Mouse (Mus musculus) limb, embryonic 13.5 days (tissue): Measurements from ENCODE around the gene 1700029J07Rik. TPM values are rescaled to one million over a fixed set of nuclear protein-coding genes. Genes with fewer than 3 reads are reported as not detected.
A peak's percentile ranks its signal among the peaks of the same experiment; 100 is the strongest.

Experiments used
- ATAC-seq: fragments of 200-750 bp; cut with Nextera tagmentation; 2 replicates; pipeline ENCODE4 v1.8.0; 2017; ENCODE audit warnings: low read depth, moderate number of reproducible peaks, moderate TSS enrichment; ENCODE audit not compliant: low FRiP score
- H3K27ac ChIP-seq: fragments of 300-500 bp; sonication (generic); 2 replicates; pipeline ENCODE4 v1.5.1; 2015; ENCODE audit warnings: inconsistent platforms, mild to moderate bottlenecking, moderate library complexity
- H3K27me3 ChIP-seq: fragments of 300-500 bp; sonication (generic); 2 replicates; pipeline ENCODE4 v1.6.1; 2015; ENCODE audit warnings: mild to moderate bottlenecking, inconsistent platforms
- H3K36me3 ChIP-seq: fragments of 300-500 bp; sonication (generic); 2 replicates; pipeline ENCODE4 v1.6.1; 2015; ENCODE audit warnings: inconsistent platforms, mild to moderate bottlenecking, moderate library complexity
- H3K4me1 ChIP-seq: fragments of 300-500 bp; sonication (generic); 2 replicates; pipeline ENCODE4 v1.6.1; 2015; ENCODE audit warnings: inconsistent platforms
- H3K4me2 ChIP-seq: fragments of 300-500 bp; sonication (generic); replicated peaks from 2 replicates; pipeline ENCODE4 v1.6.1; 2015; ENCODE audit warnings: inconsistent platforms, mild to moderate bottlenecking, moderate library complexity
- H3K4me3 ChIP-seq: fragments of 300-500 bp; sonication (generic); 2 replicates; pipeline ENCODE4 v1.5.1; 2015; ENCODE audit warnings: moderate library complexity, mild to moderate bottlenecking, inconsistent platforms
- H3K9ac ChIP-seq: fragments of 300-500 bp; sonication (generic); 2 replicates; pipeline ENCODE4 v1.6.1; 2015; ENCODE audit warnings: mild to moderate bottlenecking, inconsistent platforms
- H3K9me3 ChIP-seq: fragments of 300-500 bp; sonication (generic); 2 replicates; pipeline ENCODE4 v1.6.1; 2016; ENCODE audit warnings: inconsistent platforms
- WGBS: fragments of 180-500 bp; shearing (Covaris S2); methylation state at CpG from one replicate; pipeline ENCODE4 v1.1.7; 2015; 5-methylcytosine and 5-hydroxymethylcytosine counted together
- polyA plus RNA-seq: library from polyadenylated mRNA; unstranded; fragments of >200 nt; fragmentation: Nextera tagmentation; extraction: Ambion mirVana; gene quantifications from 2 replicates; pipeline ENCODE4 v1.2.1, GENCODE M21; 2015

1700029J07Rik gene
- polyA plus RNA-seq, 1 experiment from 2014 or later, result 3.7 TPM

DNA sequence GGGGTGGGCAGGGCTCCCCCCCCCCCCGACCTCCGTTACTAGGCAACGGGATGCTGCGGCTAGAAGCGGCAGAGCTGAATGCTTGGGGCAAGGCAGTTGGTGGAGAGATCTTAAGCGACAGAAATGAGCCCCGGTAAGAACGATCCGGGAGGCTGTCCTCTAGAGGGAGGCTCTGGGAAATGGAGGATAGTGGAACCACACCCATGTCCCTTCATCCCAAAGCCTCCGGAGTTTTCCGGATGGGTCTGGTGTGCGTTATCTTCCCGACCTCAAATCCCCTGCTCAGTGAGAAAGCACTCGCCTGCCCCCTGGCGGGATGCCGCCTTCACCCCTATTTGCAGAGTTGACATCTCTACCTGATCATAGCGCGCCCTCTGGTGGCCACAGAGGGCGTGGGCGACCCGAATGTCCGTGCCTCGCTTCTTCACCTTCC lies 40.5 kb downstream of the 1700029J07Rik start, which contains the start of gene Ccdc110:
TSS of gene Ccdc110 (plus strand) at position 38 of the 433 bp plus-strand sequence.
- peak; percentile 89 for ATAC-seq
- Histone ChIP-seq H3K4me3 (peak within 1 kb of the TSS; percentile 39), H3K9ac (no peak within 1 kb of the TSS), H3K27ac (no peak within 1 kb of the TSS), H3K27me3 (0 out of 2 replicates have a peak, but pooled peaks cover 3% of the 10 kb centered on the region), H3K4me1 (no peaks in the 10 kb centered on the region), H3K36me3 (no peaks in the 10 kb centered on the region), H3K4me2 (peak within 1 kb of the TSS; percentile 64), H3K9me3 (no peaks in the 10 kb centered on the region)
- 3% methylated on average over 23 of the region's 23 CpGs for WGBS

DNA sequence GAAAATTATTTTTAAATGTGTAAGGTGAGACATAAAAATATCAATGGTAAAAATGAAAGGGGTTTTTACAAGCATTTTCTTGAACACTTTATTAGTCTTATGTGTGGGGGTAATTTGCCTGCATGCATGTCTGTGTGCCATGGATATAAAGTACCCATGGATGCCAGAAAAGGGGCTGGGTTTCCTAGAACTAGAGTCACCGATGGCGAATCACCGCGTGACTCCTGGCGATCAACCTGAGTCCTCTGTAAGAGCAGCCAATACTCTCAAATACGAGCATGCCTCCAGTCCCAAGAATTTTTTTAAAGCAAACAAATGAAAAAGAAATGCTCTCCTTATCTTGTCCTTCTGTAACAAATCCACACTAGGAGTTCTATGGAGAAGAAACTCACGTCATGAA lies 52.9 kb downstream of the 1700029J07Rik start:
- no peak for ATAC-seq
- Histone ChIP-seq H3K36me3 (no peaks in the 10 kb centered on the region), H3K9me3 (no peaks in the 10 kb centered on the region), H3K4me3 (no peak overlapping the region), H3K27ac (no peak overlapping the region), H3K9ac (no peak overlapping the region), H3K4me2 (no peak overlapping the region), H3K4me1 (peaks cover 3% of the 10 kb centered on the region), H3K27me3 (no peaks in the 10 kb centered on the region)
- 97% methylated on average over 7 of the region's 7 CpGs for WGBS

- Histone ChIP-seq H3K4me2 (no peak overlapping the region), H3K27ac (no peak overlapping the region), H3K27me3 (no peaks in the 10 kb centered on the region), H3K36me3 (peaks cover 4% of the 10 kb centered on the region; the same call in 1 of the 2 replicates), H3K4me3 (no peak overlapping the region), H3K9ac (no peak overlapping the region), H3K9me3 (no peaks in the 10 kb centered on the region), H3K4me1 (peaks cover 10% of the 10 kb centered on the region)
- ATAC-seq, result no peak
- WGBS, result 92% methylated on average over 7 of the region's 7 CpGs
Observed at GRCm38 (mm10) chr8:45920392-45920791, 54.7 kb downstream of the 1700029J07Rik start.

DNA sequence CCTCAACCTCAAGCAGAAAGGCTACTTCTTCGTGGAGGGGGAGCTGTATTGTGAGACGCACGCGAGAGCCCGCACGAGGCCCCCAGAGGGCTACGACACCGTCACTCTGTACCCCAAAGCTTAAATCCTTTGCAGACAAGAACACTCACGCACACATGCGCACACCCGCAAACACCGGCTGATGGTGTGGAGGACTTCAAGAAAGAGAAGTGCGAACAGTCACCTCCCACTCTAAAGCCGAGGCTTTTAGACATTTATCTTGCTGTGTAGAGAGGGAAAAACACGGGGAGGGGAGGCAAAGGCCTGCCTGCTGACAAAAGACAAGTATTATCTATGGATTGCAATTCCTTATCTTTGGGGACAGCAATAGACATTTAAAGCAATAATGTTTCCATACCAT lies 56.2 kb downstream of the 1700029J07Rik start:
- WGBS, result 90% methylated on average over 15 of the region's 15 CpGs
- peaks cover 5% of the 10 kb centered on the region; the same call in 1 of the 2 replicates for H3K36me3 ChIP-seq
- H3K9ac ChIP-seq, result no peak overlapping the region
- H3K4me1 ChIP-seq, result peaks cover 10% of the 10 kb centered on the region
- ATAC-seq, result no peak
- H3K9me3 ChIP-seq, result no peaks in the 10 kb centered on the region
- no peaks in the 10 kb centered on the region for H3K27me3 ChIP-seq
- no peak overlapping the region for H3K27ac ChIP-seq
- no peak overlapping the region for H3K4me3 ChIP-seq
- no peak overlapping the region for H3K4me2 ChIP-seq

DNA sequence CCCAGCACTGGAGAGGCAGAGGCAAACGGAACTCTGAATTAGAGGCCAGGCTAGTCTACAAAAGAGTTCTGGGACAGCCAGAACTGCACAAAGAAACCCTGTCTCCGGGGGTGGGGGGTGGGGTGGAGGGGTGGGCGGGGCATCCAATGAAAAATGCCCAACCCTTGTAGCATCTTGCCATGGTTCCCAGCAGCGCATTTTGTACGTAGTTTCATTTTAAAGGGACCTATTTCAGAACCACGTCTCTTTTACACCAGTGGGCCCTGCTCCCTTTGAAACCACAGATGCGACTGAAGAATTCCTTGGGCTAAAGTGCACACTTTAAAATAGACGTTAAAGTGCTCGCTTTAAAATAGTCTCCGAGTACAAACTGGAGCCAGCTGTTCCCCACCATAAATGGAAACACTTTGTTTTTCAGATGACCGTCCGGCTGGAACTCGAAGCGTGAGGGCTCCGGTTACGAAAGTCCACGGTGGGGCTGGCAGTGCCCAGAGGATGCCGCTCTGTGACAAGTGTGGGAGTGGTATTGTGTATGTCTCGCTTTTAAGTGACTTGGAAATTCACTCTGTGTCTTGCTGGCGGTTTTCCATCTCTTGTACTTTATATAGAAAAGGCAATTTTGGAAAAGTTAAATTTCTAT lies 57.9 kb downstream of the 1700029J07Rik start:
- Histone ChIP-seq H3K9ac (no peak overlapping the region), H3K9me3 (no peaks in the 10 kb centered on the region), H3K4me3 (no peak overlapping the region), H3K27me3 (no peaks in the 10 kb centered on the region), H3K36me3 (peaks cover 5% of the 10 kb centered on the region; the same call in 1 of the 2 replicates), H3K27ac (peak overlapping the region; percentile 76), H3K4me2 (peak overlapping the region; percentile 45), H3K4me1 (peaks cover 10% of the 10 kb centered on the region)
- WGBS, result 42% methylated on average over 20 of the region's 20 CpGs
- peak; percentile 61 for ATAC-seq

DNA sequence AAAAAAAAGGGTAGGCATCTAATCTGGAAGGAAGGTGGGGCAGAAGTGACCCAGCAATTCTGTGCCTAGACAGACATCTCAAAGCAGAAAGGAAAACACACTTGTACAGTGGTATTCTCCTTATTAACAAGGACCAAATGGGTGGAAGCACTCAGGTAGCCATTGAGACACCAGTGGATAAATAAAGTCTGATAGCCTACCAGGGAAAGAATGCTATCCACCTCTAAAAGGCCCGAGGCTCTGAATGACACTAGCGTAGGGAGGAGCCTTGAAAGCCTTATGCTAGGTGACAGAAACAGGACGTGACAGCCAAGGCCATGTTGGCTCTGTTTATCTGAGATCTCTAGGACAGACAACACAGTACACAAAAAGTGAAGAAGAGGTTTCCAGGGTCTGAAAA lies 58.6 kb downstream of the 1700029J07Rik start:
- WGBS, result 87% methylated on average over 3 of the region's 3 CpGs
- H3K9ac ChIP-seq, result no peak overlapping the region
- H3K4me2 ChIP-seq, result no peak overlapping the region
- H3K27me3 ChIP-seq, result no peaks in the 10 kb centered on the region
- peak overlapping the region; percentile 76; the same call in 1 of the 2 replicates for H3K27ac ChIP-seq
- H3K36me3 ChIP-seq, result peaks cover 5% of the 10 kb centered on the region; the same call in 1 of the 2 replicates
- ATAC-seq, result no peak
- no peaks in the 10 kb centered on the region for H3K9me3 ChIP-seq
- peaks cover 14% of the 10 kb centered on the region for H3K4me1 ChIP-seq
- H3K4me3 ChIP-seq, result no peak overlapping the region

GRCm38 (mm10) chr8:45913707-45914106 lies 61.3 kb downstream of the 1700029J07Rik start:
- Histone ChIP-seq H3K27ac (no peak overlapping the region), H3K4me2 (no peak overlapping the region), H3K4me1 (peaks cover 27% of the 10 kb centered on the region), H3K27me3 (no peaks in the 10 kb centered on the region), H3K36me3 (peaks cover 5% of the 10 kb centered on the region; the same call in 1 of the 2 replicates), H3K9me3 (no peaks in the 10 kb centered on the region), H3K4me3 (no peak overlapping the region), H3K9ac (no peak overlapping the region)
- 78% methylated on average over 11 of the region's 11 CpGs for WGBS
- no peak for ATAC-seq

DNA sequence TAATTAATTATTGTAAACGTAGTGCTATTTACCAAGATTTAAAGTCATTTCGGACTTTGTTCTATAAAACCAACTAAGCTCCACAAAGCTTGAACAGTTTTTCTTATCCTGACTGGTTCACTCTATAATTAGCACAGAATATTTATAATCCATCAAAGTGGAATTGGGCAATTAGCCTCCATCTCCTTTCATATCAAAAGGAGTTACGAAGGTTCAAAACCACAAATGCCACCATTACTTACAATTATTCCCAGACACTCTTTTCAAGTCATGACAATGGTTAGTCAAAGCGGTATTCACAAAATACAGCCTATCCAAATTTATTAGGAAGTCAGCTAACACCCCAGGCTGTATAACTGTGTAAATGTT lies 68.8 kb downstream of the 1700029J07Rik start:
- Histone ChIP-seq H3K4me1 (peaks cover 26% of the 10 kb centered on the region), H3K27me3 (no peaks in the 10 kb centered on the region), H3K36me3 (no peaks in the 10 kb centered on the region), H3K4me3 (no peak overlapping the region), H3K4me2 (no peak overlapping the region), H3K27ac (no peak overlapping the region), H3K9me3 (no peaks in the 10 kb centered on the region), H3K9ac (no peak overlapping the region)
- 73% methylated on average over 4 of the region's 4 CpGs for WGBS
- ATAC-seq, result no peak

DNA sequence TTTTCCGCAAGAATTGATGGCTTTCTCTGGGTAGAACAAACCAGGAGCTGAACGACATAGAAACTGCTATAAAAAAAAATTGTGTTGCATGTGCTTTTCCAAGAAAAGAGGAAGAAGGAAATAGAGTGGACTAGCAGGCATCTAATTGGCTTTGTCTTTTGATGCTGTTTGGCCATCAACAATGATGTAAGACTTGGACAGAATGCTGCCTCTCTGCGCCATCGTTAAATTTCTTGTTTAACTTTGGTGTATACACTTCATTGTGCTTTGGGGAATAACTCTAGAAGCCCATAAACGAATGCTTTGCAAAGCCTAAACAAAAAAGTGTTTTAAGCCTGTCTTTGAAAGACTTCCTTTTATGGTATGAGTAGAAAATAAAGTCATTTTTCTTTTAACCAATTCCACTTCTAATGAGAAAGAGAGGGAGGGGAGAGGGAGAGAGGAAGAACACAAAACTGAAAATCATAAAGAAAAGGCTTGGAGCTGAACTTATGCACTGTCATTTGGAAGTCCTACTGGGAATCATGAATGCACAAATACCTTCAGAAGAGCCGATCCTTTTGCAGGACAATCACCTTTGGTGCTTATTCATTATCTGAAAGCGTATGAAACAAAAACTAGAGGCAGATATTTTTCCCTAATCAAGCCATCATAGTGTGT lies 69.3 kb downstream of the 1700029J07Rik start:
- H3K9ac ChIP-seq, result no peak overlapping the region
- H3K9me3 ChIP-seq, result no peaks in the 10 kb centered on the region
- H3K4me1 ChIP-seq, result peaks cover 26% of the 10 kb centered on the region
- no peaks in the 10 kb centered on the region for H3K36me3 ChIP-seq
- ATAC-seq, result no peak
- peak overlapping the region; percentile 58; the same call in 1 of the 2 replicates for H3K27ac ChIP-seq
- WGBS, result 53% methylated on average over 7 of the region's 7 CpGs
- H3K4me2 ChIP-seq, result no peak overlapping the region
- no peaks in the 10 kb centered on the region for H3K27me3 ChIP-seq
- H3K4me3 ChIP-seq, result no peak overlapping the region

DNA sequence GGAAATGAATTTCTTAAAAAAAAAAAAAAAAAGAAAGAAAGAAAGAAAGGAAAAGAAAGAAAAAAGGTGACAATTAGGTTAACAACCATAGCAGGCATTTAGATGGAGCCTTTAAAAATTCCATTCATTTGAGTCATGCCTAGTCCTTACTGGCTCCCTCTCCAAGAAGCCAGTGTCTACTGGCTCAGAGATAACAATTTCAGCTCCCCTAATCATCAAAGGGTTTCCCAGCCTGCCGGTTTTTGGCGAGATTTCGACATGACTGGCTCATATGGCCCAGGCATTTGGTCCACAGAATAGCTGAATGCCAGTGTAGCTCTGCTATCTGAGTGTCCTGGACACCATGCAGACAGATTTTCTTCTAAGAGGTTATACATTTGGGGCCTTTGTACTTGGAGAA lies 71.4 kb downstream of the 1700029J07Rik start:
- Histone ChIP-seq H3K36me3 (no peaks in the 10 kb centered on the region), H3K27ac (no peak overlapping the region), H3K4me3 (no peak overlapping the region), H3K9ac (no peak overlapping the region), H3K9me3 (no peaks in the 10 kb centered on the region), H3K27me3 (no peaks in the 10 kb centered on the region), H3K4me1 (peaks cover 14% of the 10 kb centered on the region), H3K4me2 (no peak overlapping the region)
- ATAC-seq, result no peak
- WGBS, result 11% methylated on average over 3 of the region's 3 CpGs
